Mouse (Mus musculus): ENCODE measurements around the gene Hspa1l.

The Hspa1l gene

GRCm38 (mm10) chr17:34972069-34972749 lies at the start of gene Hspa1l, which contains the start of gene Hspa1a:
Gene Hspa1l (plus strand): TSS chr17:34972703.
Gene Hspa1a (minus strand): TSS chr17:34972156.
- DNase-seq (ENCODE audit: extremely low spot score): peak; percentile 77

- no peak for DNase-seq (ENCODE audit: extremely low spot score)
Observed at GRCm38 (mm10) chr17:34922939-34923338, 49.6 kb upstream of the Hspa1l start.

- no peak for DNase-seq (ENCODE audit: extremely low spot score)
Observed at GRCm38 (mm10) chr17:34924258-34924657, 48.2 kb upstream of the Hspa1l start.

GRCm38 (mm10) chr17:34927306-34928019 lies 45.0 kb upstream of the Hspa1l start:
- DNase-seq (ENCODE audit: extremely low spot score): no peak

- DNase-seq (ENCODE audit: extremely low spot score): no peak
Observed at GRCm38 (mm10) chr17:34928841-34929240, 43.7 kb upstream of the Hspa1l start.

- peak; percentile 96 for DNase-seq (ENCODE audit: extremely low spot score)
Observed at GRCm38 (mm10) chr17:34931061-34931734, 41.3 kb upstream of the Hspa1l start, which contains the start of gene Neu1. Gene Neu1 (plus strand): TSS chr17:34931253.

- DNase-seq (ENCODE audit: extremely low spot score): no peak
Observed at GRCm38 (mm10) chr17:34931735-34932098, 40.8 kb upstream of the Hspa1l start.

GRCm38 (mm10) chr17:34932287-34932686 lies 40.2 kb upstream of the Hspa1l start:
- DNase-seq (ENCODE audit: extremely low spot score): no peak

GRCm38 (mm10) chr17:34934031-34934430 lies 38.5 kb upstream of the Hspa1l start:
- no peak for DNase-seq (ENCODE audit: extremely low spot score)

GRCm38 (mm10) chr17:34934830-34935229 lies 37.7 kb upstream of the Hspa1l start:
- DNase-seq (ENCODE audit: extremely low spot score): no peak

- DNase-seq (ENCODE audit: extremely low spot score): no peak
Observed at GRCm38 (mm10) chr17:34937960-34938505, 34.5 kb upstream of the Hspa1l start.

- peak; percentile 73 for DNase-seq (ENCODE audit: extremely low spot score)
Observed at GRCm38 (mm10) chr17:34941344-34942041, 31.0 kb upstream of the Hspa1l start.

GRCm38 (mm10) chr17:34943128-34943815 lies 29.2 kb upstream of the Hspa1l start:
- DNase-seq (ENCODE audit: extremely low spot score): no peak

GRCm38 (mm10) chr17:34944362-34944761 lies 28.1 kb upstream of the Hspa1l start:
- DNase-seq (ENCODE audit: extremely low spot score): no peak

GRCm38 (mm10) chr17:34946486-34947140 lies 25.9 kb upstream of the Hspa1l start:
- no peak for DNase-seq (ENCODE audit: extremely low spot score)

- peak; percentile 20 for DNase-seq (ENCODE audit: extremely low spot score)
Observed at GRCm38 (mm10) chr17:34947606-34948005, 24.9 kb upstream of the Hspa1l start.

- peak; percentile 50 for DNase-seq (ENCODE audit: extremely low spot score)
Observed at GRCm38 (mm10) chr17:34948721-34949552, 23.6 kb upstream of the Hspa1l start.

GRCm38 (mm10) chr17:34949553-34949969 lies 22.9 kb upstream of the Hspa1l start:
- DNase-seq (ENCODE audit: extremely low spot score): peak; percentile 77

Measured in embryo, embryonic 9.5 days (tissue).